Mouse (Mus musculus) brain, adult 10 weeks (tissue): ENCODE data around the gene Armc10. TPM values are rescaled to one million over a fixed set of nuclear protein-coding genes. Genes with fewer than 3 reads are reported as not detected.

Experiments used
- polyA plus RNA-seq: library from polyadenylated mRNA; stranded (reverse); fragments of 350-450 nt; fragmentation: Illumina TruSeq; extraction: RNeasy Lipid Tissue Mini Kit (QIAGEN cat#74804); gene quantifications from one replicate; pipeline ENCODE4 v1.2.3, GENCODE M21; 2015; ENCODE audit warnings: low read depth, low replicate concordance

Armc10 gene
- polyA plus RNA-seq, result 22.8 TPM

GRCm38 (mm10) chr5:21645439-21646132, at the start of gene Armc10, which contains the start of gene Fbxl13:
Armc10 (plus strand) TSS chr5:21645813.
Fbxl13 (minus strand) TSS chr5:21645634.

GRCm38 (mm10) chr5:21701351-21702008, 55.9 kb downstream of the Armc10 start, which contains the start of gene Napepld:
Napepld (minus strand) TSS chr5:21701396.

Other genes starting within 250 kb of the Armc10 start
- 1.8 TPM for gene Ccdc146, start 221.1 kb upstream of the Armc10 start, polyA plus RNA-seq
- 14.1 TPM for gene Fam185a, start 220.9 kb upstream of the Armc10 start, polyA plus RNA-seq
- gene Lrrc17, start 102.3 kb upstream of the Armc10 start, polyA plus RNA-seq, result not detected
- gene Fbxl13, start 179 bp upstream of the Armc10 start, polyA plus RNA-seq, result 0.34 TPM
- 15.3 TPM for gene Napepld, start 55.6 kb downstream of the Armc10 start, polyA plus RNA-seq
- gene Pmpcb, start 91.3 kb downstream of the Armc10 start, polyA plus RNA-seq, result 78.1 TPM
- gene Dnajc2, start 139.4 kb downstream of the Armc10 start, polyA plus RNA-seq, result 26.6 TPM
- gene Psmc2, start 139.5 kb downstream of the Armc10 start, polyA plus RNA-seq, result 146 TPM
- 0.57 TPM for gene Slc26a5, start 219.8 kb downstream of the Armc10 start, polyA plus RNA-seq